Mouse (Mus musculus): Measurements from ENCODE around the gene Olfr1324. TPM values are rescaled to one million over a fixed set of nuclear protein-coding genes. Genes with fewer than 3 reads are reported as not detected.

Gene Olfr1324
- not detected for polyA plus RNA-seq (2015; fragmentation: Illumina TruSeq; extraction: RNeasy Lipid Tissue Mini Kit (QIAGEN cat#74804); ENCODE audit: insufficient read depth, low replicate concordance)

GRCm38 (mm10) chrX:50428398-50428797 lies at the start of gene Olfr1324:
TSS of gene Olfr1324 (minus strand) at chrX:50428498.

